Mouse (Mus musculus) neural tube, embryonic 14.5 days (tissue): Measurements from ENCODE around the gene Ybx2. TPM values are rescaled to one million over a fixed set of nuclear protein-coding genes. Genes with fewer than 3 reads are reported as not detected.
"Not testable (repeated sequence)": the region's sequence is repeated elsewhere in the genome, so short reads cannot be mapped to it uniquely, and the experiment has no call there.

ENCODE experiments used
- ATAC-seq: fragments of 200-750 bp; cut with Nextera tagmentation; 2 replicates; pipeline ENCODE4 v1.8.0; 2017; ENCODE audit warnings: low read depth, mild to moderate bottlenecking, moderate TSS enrichment, moderate library complexity
- H3K27ac ChIP-seq: fragments of 300-500 bp; sonication (generic); 2 replicates; pipeline ENCODE4 v1.5.1; 2014; ENCODE audit warnings: low read depth, mild to moderate bottlenecking, control low read depth, low read length, moderate library complexity, mixed read lengths
- H3K27me3 ChIP-seq: fragments of 300-500 bp; sonication (generic); 2 replicates; pipeline ENCODE4 v1.6.1; 2014; ENCODE audit warnings: low read length; ENCODE audit not compliant: control insufficient read depth, insufficient read depth
- H3K36me3 ChIP-seq: fragments of 300-500 bp; sonication (generic); 2 replicates; pipeline ENCODE4 v1.6.1; 2014; ENCODE audit warnings: low read length, mixed read lengths; ENCODE audit not compliant: control insufficient read depth, insufficient read depth
- H3K4me1 ChIP-seq: fragments of 300-500 bp; sonication (generic); 2 replicates; pipeline ENCODE4 v1.6.1; 2014; ENCODE audit warnings: low read length; ENCODE audit not compliant: control insufficient read depth, insufficient read depth
- H3K4me2 ChIP-seq: fragments of 300-500 bp; sonication (generic); 2 replicates; pipeline ENCODE4 v1.6.1; 2014; ENCODE audit warnings: mild to moderate bottlenecking, low read depth, low read length, control low read depth
- H3K4me3 ChIP-seq: fragments of 300-500 bp; sonication (generic); 2 replicates; pipeline ENCODE4 v1.5.1; 2014; ENCODE audit warnings: low read depth, low read length, control low read depth, mixed read lengths
- H3K9ac ChIP-seq: fragments of 300-500 bp; sonication (generic); replicated peaks from 2 replicates; pipeline ENCODE4 v1.6.1; 2014; ENCODE audit warnings: low read depth, mild to moderate bottlenecking, control low read depth, low read length, mixed read lengths
- H3K9me3 ChIP-seq: fragments of 300-500 bp; sonication (generic); 2 replicates; pipeline ENCODE4 v1.6.1; 2016; ENCODE audit warnings: low read length; ENCODE audit not compliant: control insufficient read depth
- WGBS: fragments of 180-500 bp; shearing (Covaris S2); extraction: QIAGEN DNeasy Blood & Tissue Kit; methylation state at CpG from one replicate; pipeline ENCODE4 v1.1.7; 2014; 5-methylcytosine and 5-hydroxymethylcytosine counted together
- polyA plus RNA-seq: library from polyadenylated mRNA; unstranded; fragments of >200 nt; fragmentation: Nextera tagmentation; extraction: Ambion mirVana; gene quantifications from 2 replicates; pipeline ENCODE4 v1.2.1, GENCODE M21; 2014

Ybx2 gene
- polyA plus RNA-seq, 1 experiment from 2014 or later: 11.1 TPM

DNA sequence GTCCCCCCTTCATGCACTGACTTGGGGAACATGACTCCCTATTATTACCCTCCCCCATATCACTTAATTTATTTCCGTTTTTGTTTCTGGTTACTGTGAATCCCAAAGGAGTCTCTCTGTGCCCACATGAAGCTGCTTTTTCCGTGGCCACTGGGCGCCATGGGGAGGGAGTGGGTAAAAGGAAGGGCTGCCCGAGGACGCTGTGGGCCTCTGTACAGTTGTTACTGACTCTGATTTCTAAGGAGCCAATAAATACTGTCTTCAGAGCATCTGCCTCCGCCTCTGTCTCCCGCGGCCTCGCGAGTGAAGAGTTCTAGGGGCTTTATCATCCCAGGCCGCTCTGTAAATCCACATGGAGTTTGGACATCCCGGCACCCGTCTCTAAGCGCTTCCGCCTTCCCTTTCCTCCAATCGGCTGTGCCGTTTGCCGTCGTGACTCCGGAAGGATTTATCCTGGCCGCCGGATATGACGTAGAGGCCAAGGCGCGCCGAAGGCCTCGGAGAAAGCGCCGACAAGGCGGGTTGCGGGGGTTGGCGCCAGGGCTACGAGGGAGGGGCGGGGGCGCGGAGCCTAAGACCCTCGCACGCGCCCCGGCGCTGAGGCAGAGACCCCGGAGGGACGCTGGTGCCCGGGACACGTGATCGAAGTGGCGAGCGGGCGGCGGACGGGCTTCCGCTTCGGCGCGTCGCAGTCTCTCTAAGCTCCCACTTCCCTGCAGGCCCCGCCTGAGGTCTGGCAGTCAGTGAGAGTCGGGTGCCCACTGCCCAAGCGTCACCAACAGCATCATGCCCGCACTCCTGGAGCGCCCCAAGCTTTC is 21.8 kb upstream of the Ybx2 start, which contains the start of gene Gps2:
TSS of gene Gps2 (plus strand) at position 335 of the 818 bp plus-strand sequence.
- Histone ChIP-seq H3K27ac (peak within 1 kb of the TSS; percentile 89), H3K4me2 (peak within 1 kb of the TSS; percentile 99), H3K9ac (peak within 1 kb of the TSS; percentile 82), H3K4me3 (peak within 1 kb of the TSS; percentile 77), H3K4me1 (peaks cover 12% of the 10 kb centered on the region; the same call in 1 of the 2 replicates), H3K36me3 (peaks cover 65% of the 10 kb centered on the region), H3K27me3 (no peaks in the 10 kb centered on the region), H3K9me3 (no peaks in the 10 kb centered on the region)
- WGBS: 2% methylated on average over 61 of the region's 61 CpGs
- peak; percentile 90 for ATAC-seq

DNA sequence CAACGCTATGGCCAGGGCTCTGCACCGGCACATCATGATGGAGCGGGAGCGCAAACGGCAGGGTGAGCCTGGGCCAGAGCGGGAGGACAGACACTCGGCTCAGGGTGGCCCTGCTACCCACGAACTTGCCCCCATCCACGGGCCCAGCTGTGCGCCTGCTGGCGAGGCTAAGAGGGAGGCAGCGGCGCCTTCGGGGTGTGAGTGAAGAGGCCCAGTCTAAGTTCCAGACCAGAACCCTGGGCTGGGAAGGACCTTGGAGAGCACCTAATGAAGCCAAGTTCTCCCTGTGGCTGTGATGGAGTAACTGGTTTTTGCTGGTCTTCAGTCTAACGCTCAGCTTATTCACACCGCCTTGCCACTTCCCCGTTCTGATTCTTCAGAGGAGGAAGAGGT is 21.2 kb upstream of the Ybx2 start:
- ATAC-seq: peak; percentile 26; the same call in 1 of the 2 replicates
- Histone ChIP-seq H3K4me2 (peak overlapping the region; percentile 99), H3K27ac (peak overlapping the region; percentile 89), H3K4me3 (peak overlapping the region; percentile 77), H3K36me3 (peaks cover 65% of the 10 kb centered on the region), H3K4me1 (peaks cover 14% of the 10 kb centered on the region), H3K27me3 (no peaks in the 10 kb centered on the region), H3K9me3 (no peaks in the 10 kb centered on the region), H3K9ac (peak overlapping the region; percentile 82)
- 3% methylated on average over 17 of the region's 17 CpGs for WGBS

DNA sequence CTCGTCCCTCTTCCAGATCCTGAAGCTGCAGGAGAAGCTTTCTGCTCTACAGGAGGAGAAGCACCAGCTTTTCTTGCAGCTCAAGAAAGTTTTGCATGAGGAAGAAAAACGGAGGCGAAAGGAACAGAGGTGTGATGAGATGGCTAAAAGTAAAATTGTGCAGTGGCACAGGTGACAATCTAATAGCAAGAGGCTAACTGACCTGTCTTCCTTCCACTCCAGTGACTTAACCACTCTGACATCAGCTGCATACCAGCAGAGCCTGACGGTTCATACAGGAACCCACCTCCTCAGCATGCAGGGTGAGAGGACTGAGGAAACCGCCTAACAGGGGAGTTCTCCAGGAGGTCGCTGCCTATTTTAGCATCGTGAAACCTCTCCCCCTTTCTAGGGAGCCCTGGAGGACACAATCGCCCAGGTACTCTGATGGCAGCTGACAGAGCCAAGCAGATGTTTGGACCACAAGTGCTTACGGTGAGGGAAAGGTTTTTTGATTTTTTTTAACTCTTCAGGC is 20.6 kb upstream of the Ybx2 start:
- H3K4me2 ChIP-seq: peak overlapping the region; percentile 99
- H3K36me3 ChIP-seq: peaks cover 59% of the 10 kb centered on the region
- no peaks in the 10 kb centered on the region for H3K27me3 ChIP-seq
- peak overlapping the region; percentile 77; the same call in 1 of the 2 replicates for H3K4me3 ChIP-seq
- H3K4me1 ChIP-seq: peaks cover 20% of the 10 kb centered on the region
- WGBS: 42% methylated on average over 9 of the region's 9 CpGs
- no peak overlapping the region for H3K9ac ChIP-seq
- no peak overlapping the region for H3K27ac ChIP-seq
- no peaks in the 10 kb centered on the region for H3K9me3 ChIP-seq
- no peak for ATAC-seq

DNA sequence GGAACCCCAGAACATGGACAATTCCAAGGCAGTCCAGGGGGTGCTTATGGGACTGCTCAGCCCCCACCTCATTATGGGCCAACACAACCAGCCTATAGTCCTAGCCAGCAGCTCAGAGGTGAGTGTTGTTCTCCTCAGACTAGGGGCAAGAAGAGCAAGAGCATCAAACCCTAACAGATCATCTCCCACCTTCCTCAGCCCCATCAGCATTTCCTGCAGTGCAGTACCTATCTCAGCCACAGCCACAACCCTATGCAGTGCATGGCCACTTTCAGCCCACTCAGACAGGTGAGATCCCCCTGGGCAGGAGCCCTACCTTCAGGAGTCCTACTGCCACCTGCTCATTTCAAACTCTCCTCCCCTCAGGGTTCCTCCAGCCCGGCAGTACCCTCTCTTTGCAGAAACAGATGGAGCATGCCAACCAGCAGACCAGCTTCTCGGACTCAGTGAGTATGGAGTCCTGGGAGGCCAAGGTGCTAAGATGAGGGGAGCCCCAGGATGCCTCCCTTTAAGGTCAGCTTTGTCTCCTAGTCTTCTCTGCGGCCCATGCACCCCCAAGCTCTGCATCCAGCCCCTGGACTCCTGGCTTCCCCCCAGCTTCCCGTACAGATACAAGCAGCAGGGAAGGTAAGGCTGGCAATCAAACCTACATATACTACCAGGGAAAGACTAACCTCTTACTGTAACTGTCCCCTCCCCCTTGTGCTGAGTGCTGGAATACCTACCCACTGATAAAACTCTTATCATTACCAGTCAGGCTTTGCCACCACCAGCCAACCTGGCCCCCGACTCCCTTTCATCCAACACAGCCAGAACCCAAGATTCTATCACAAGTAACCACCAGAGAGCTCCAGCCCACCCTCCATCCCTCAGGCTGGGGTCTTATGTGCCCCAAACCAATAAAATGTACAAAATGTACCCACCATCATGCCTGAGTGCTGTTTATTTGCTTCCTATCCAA is 19.6 kb upstream of the Ybx2 start:
- Histone ChIP-seq H3K27me3 (no peaks in the 10 kb centered on the region), H3K4me1 (peaks cover 23% of the 10 kb centered on the region), H3K9me3 (no peaks in the 10 kb centered on the region), H3K36me3 (peaks cover 53% of the 10 kb centered on the region), H3K9ac (no peak overlapping the region), H3K4me2 (no peak overlapping the region), H3K4me3 (no peak overlapping the region), H3K27ac (no peak overlapping the region)
- WGBS: 66% methylated on average over 5 of the region's 5 CpGs
- ATAC-seq: no peak

DNA sequence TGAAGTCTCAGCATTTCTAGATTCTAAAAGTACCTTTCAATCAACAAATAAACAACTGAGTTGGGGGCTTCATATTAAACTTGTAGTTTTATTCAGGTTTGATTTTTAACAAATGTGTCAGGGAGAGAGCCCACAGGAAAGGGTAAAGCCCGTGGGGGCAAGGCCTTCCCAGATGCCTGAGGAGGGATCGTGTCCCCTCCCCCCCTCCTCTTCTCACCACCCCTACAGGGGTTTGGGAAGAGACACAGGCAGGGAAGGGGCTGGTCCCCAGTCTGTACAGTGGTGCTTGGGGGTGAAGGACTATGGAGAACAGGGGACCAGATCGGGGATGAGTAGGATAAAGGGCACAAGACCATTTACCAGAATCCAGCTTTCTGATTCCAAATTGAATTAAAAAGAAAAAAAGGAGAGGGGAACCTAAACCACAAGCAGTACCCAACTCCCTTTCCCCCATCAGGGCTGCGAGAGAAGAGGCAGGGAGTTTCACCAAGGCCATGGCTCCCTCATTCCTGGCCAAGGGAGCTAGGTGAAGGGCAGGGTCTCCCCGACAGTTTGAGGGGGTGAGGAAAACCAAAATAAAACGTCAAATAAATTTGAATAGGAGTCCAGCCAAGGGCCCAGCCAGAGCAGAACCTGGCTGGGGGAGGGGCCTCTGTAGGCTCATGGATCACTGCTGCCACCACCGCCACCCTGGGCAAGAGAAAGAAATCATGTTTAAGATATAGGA is 18.8 kb upstream of the Ybx2 start:
- H3K9me3 ChIP-seq, H3K9ac ChIP-seq, ATAC-seq, H3K27ac ChIP-seq, H3K27me3 ChIP-seq, H3K4me2 ChIP-seq, H3K4me3 ChIP-seq: not testable (repeated sequence)
- Histone ChIP-seq H3K36me3 (peaks cover 44% of the 10 kb centered on the region), H3K4me1 (peaks cover 23% of the 10 kb centered on the region)
- 56% methylated on average over 7 of the region's 7 CpGs for WGBS

DNA sequence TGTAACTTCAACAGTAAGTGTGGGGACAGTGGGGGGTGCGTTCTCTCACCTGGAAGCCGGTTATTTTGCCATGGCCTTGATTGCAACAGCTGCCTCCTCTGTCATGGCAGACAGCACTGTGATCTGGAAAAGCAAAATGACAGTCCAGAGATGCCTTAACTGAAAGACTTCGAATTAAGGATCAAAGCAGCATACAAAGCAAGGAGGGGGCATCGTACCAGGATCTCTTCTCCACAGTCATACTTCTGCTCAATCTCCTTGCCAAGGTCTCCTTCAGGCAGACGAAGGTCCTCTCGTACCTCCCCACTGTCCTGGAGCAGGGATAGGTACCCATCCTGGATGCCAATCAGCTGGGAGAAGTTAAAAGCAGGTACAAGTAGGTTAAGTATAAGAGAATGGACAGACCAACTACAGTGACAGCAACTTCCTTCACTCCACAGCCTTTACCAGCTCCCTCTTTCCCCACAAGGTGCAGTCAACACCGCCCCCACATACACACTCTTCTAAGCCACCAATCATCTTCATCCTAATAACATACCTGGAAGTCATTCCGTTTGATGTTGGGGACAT is 18.1 kb upstream of the Ybx2 start:
- H3K36me3 ChIP-seq: peaks cover 37% of the 10 kb centered on the region
- no peak overlapping the region for H3K4me3 ChIP-seq
- no peaks in the 10 kb centered on the region for H3K9me3 ChIP-seq
- peaks cover 27% of the 10 kb centered on the region for H3K4me1 ChIP-seq
- WGBS: 86% methylated on average over 8 of the region's 8 CpGs
- H3K27ac ChIP-seq: no peak overlapping the region
- no peak overlapping the region for H3K4me2 ChIP-seq
- H3K9ac ChIP-seq: no peak overlapping the region
- H3K27me3 ChIP-seq: no peaks in the 10 kb centered on the region
- ATAC-seq: no peak

DNA sequence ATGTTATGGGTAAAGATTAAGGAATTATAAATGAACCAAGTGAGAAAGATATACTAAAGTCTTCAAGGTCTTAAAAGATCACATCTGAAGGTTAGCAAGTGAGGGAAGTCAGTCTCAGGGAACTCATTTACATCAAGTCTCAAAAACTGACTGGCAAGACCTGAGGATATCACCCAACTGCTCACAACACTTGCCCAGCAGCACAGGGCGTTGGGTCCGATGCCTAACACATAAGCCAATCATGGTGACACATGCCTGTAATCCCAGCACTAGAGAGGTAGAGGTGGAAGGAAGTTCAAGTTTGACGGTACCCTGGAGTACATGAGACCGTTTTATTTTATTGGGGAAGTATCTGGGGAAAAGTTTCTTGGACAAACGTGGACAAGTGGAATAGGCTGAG is 17.5 kb upstream of the Ybx2 start:
- no peak for ATAC-seq
- WGBS: 89% methylated on average over 5 of the region's 5 CpGs
- no peak overlapping the region for H3K27ac ChIP-seq
- peaks cover 29% of the 10 kb centered on the region for H3K4me1 ChIP-seq
- H3K27me3 ChIP-seq: no peaks in the 10 kb centered on the region
- no peak overlapping the region for H3K4me3 ChIP-seq
- H3K9ac ChIP-seq: no peak overlapping the region
- peaks cover 31% of the 10 kb centered on the region for H3K36me3 ChIP-seq
- H3K4me2 ChIP-seq: no peak overlapping the region
- no peaks in the 10 kb centered on the region for H3K9me3 ChIP-seq

DNA sequence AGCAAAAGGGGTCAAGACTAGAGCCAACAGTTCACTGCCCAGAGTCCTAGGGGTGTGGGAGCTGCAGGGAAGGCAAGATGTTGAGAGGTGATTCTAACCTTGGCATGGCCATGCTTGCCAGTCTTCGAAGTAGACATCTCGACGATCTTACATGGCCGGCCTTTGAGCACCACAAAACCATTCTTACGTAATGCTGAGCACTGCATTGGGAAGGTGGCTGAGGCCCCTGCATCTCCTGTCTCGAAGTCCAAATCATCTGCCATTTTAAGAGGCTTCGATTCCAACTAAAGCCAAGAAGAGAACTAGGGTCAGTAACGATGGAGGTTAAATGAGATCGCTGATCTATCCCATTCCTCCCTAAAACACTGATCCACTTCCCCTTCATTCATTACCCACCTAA is 16.5 kb upstream of the Ybx2 start:
- no peaks in the 10 kb centered on the region for H3K27me3 ChIP-seq
- H3K9me3 ChIP-seq: no peaks in the 10 kb centered on the region
- 87% methylated on average over 9 of the region's 9 CpGs for WGBS
- no peak for ATAC-seq
- peaks cover 26% of the 10 kb centered on the region for H3K4me1 ChIP-seq
- no peak overlapping the region for H3K27ac ChIP-seq
- peak overlapping the region; percentile 92 for H3K4me3 ChIP-seq
- peaks cover 29% of the 10 kb centered on the region for H3K36me3 ChIP-seq
- peak overlapping the region; percentile 92 for H3K4me2 ChIP-seq
- H3K9ac ChIP-seq: no peak overlapping the region
